Mouse (Mus musculus): ENCODE data around the gene Rsc1a1. TPM values are rescaled to one million over a fixed set of nuclear protein-coding genes. Genes with fewer than 3 reads are reported as not detected.
A peak's percentile ranks its signal among the peaks of the same experiment; 100 is the strongest.

Rsc1a1 gene
- polyA plus RNA-seq, 1 experiment, result 5.9 TPM

GRCm38 (mm10) chr4:141722731-141723672, 37.6 kb upstream of the Rsc1a1 start, which contains the start of gene Ddi2:
Gene Ddi2 (minus strand): TSS chr4:141723419.
- Histone ChIP-seq H3K9me3 (no peaks in the 10 kb centered on the region), H3K4me1 (peaks cover 60% of the 10 kb centered on the region), H3K27me3 (replicated peaks) (peaks cover 2% of the 10 kb centered on the region), H3K36me3 (replicated peaks; ENCODE audit: low read length) (peaks cover 18% of the 10 kb centered on the region), H3K4me3 (replicated peaks) (peak within 1 kb of the TSS; percentile 98)
- TF ChIP-seq FLI1 (IDR thresholded peaks at IDR 0.05; ENCODE audit: low read length) (no peak), GATA1 (IDR thresholded peaks at IDR 0.05; ENCODE audit: borderline replicate concordance, low read length) (no peak)

DNA sequence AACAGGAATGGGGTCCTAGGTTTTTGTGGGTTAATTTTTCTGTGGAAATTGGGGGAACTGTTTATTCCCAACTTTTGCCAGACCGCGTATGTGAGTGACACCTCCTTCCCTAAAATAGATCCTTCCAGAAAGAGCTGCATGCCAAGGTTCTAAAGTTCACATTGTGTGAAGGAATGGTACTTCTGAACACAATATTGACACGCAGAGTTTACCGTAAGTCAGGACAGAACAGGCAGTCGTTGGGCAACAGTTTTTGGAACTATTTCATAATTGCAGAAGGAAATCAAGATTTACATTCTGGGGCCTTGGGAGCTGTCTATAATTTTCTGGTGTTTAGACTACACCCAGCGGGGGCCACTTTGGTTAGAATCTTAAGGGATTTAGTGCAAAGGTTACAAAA, 36.6 kb upstream of the Rsc1a1 start:
- H3K4me1 ChIP-seq, result peaks cover 71% of the 10 kb centered on the region
- H3K4me3 ChIP-seq (replicated peaks), result peak overlapping the region; percentile 98
- TF ChIP-seq FLI1 (IDR thresholded peaks at IDR 0.05; ENCODE audit: low read length) (no peak), GATA1 (IDR thresholded peaks at IDR 0.05; ENCODE audit: borderline replicate concordance, low read length) (no peak)

DNA sequence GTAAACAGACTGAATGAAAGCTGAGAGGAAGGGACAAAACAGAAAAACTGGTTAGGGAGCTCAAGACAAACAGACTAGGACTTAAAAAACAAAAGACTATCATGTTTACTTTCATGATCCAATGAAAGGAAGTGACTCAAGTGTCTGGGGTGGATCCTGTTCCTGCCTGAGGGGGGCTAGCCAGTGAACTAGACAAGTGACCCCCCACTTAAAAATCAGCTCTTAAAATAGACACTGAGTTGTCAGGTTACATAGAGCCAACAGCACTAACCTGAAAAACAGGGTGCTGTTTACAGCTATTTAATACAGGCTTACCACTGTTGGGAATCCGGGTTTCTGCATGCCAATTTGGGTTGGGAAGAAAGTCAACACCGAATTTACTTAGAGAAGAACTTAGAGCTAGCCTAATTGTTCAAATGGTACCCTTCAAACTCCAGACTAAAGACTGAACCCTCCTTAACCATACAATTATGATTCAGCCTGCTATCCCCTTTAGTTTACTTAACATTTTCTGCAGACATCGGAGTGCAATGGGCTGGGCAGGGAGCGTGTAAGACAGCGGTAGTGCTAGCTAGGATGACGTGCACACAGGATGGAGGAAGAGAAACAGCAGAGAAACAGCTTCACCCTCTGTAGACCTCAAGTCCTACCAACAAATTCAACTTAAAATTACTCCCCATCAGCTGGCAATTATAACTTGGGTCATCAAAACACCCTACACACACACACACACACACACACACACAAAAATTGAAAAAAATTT, 35.5 kb upstream of the Rsc1a1 start:
- H3K4me1 ChIP-seq, result peaks cover 81% of the 10 kb centered on the region
- TF ChIP-seq FLI1 (IDR thresholded peaks at IDR 0.05; ENCODE audit: low read length) (no peak), GATA1 (IDR thresholded peaks at IDR 0.05; ENCODE audit: borderline replicate concordance, low read length) (no peak)
- H3K27me3 ChIP-seq (replicated peaks), result no peaks in the 10 kb centered on the region
- no peaks in the 10 kb centered on the region for H3K9me3 ChIP-seq
- peaks cover 38% of the 10 kb centered on the region for H3K36me3 ChIP-seq (replicated peaks; ENCODE audit: low read length)
- peak overlapping the region; percentile 88 for H3K4me3 ChIP-seq (replicated peaks)

More for the DNA sequence above, 36.6 kb upstream of the Rsc1a1 start:
- H3K9me3 ChIP-seq, result no peaks in the 10 kb centered on the region
- H3K36me3 ChIP-seq (replicated peaks; ENCODE audit: low read length), result peaks cover 27% of the 10 kb centered on the region
- no peaks in the 10 kb centered on the region for H3K27me3 ChIP-seq (replicated peaks)

DNA sequence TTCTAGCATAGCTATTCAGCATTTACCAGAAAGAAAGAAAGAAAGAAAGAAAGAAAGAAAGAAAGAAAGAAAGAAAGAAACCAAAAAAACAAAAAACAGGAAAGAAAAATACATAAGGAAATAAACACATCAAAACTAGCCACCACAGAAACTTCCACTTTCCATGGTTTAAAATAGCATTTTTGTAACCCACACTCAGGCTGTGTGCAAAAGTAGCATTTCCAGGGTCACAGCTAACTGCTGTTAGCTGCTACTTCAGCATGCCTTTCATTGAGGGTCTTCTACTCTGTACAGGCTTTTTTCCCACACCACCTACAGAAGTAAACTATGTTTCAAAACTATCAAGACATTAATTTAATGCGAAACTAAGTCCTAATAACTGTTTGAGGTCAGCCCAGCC, 33.9 kb upstream of the Rsc1a1 start:
- Histone ChIP-seq H3K36me3 (replicated peaks; ENCODE audit: low read length) (peaks cover 45% of the 10 kb centered on the region), H3K9me3 (no peaks in the 10 kb centered on the region), H3K4me3 (replicated peaks) (no peak overlapping the region), H3K4me1 (peaks cover 84% of the 10 kb centered on the region), H3K27me3 (replicated peaks) (no peaks in the 10 kb centered on the region)
- TF ChIP-seq FLI1 (IDR thresholded peaks at IDR 0.05; ENCODE audit: low read length) (no peak), GATA1 (IDR thresholded peaks at IDR 0.05; ENCODE audit: borderline replicate concordance, low read length) (no peak)

DNA sequence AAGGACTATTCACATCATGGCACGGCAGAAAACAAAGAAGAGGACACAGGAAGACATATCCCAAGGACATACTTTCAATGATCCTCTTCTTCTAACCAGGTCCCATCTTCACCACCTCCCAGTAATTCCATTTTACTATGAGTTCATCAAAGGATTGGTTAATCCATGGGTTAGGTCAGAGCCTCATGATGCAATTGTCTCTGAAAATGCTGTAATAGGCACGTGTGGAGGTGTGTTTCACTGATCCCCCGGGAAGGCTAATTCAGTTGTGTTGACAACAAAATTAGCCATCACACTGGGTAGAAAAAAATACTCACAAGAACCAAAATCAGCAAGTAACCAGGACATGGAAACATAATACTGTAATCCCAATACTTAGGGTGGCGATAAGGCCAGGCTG, 32.2 kb upstream of the Rsc1a1 start:
- TF ChIP-seq GATA1 (IDR thresholded peaks at IDR 0.05; ENCODE audit: borderline replicate concordance, low read length) (no peak), FLI1 (IDR thresholded peaks at IDR 0.05; ENCODE audit: low read length) (no peak)
- H3K27me3 ChIP-seq (replicated peaks), result no peaks in the 10 kb centered on the region
- H3K36me3 ChIP-seq (replicated peaks; ENCODE audit: low read length), result peaks cover 61% of the 10 kb centered on the region
- no peak overlapping the region for H3K4me3 ChIP-seq (replicated peaks)
- H3K4me1 ChIP-seq, result peaks cover 91% of the 10 kb centered on the region
- no peaks in the 10 kb centered on the region for H3K9me3 ChIP-seq

DNA sequence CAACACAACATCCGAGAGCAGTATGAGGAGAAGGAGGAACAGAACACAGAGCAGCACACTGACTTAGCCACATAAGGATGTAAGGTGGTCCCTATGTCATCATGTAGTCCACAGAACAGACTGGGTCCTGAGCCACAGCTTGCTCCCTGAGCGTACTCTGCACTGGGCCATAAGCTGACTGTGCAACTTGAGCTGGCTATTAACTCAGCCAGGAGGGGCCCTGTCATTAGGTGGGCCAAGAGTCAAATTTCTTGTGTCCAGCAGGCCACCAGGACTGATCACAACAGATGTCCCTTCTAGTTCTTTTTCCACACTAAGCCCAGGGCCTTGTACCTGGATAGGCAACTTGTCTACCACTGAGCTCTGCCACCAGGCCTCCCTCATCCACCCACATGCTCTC, 29.6 kb upstream of the Rsc1a1 start:
- peaks cover 75% of the 10 kb centered on the region for H3K36me3 ChIP-seq (replicated peaks; ENCODE audit: low read length)
- no peak for TF ChIP-seq FLI1 (IDR thresholded peaks at IDR 0.05; ENCODE audit: low read length)
- no peak for TF ChIP-seq GATA1 (IDR thresholded peaks at IDR 0.05; ENCODE audit: borderline replicate concordance, low read length)
- H3K4me1 ChIP-seq, result peaks cover 70% of the 10 kb centered on the region
- no peaks in the 10 kb centered on the region for H3K9me3 ChIP-seq
- H3K27me3 ChIP-seq (replicated peaks), result no peaks in the 10 kb centered on the region
- H3K4me3 ChIP-seq (replicated peaks), result peak overlapping the region; percentile 67

DNA sequence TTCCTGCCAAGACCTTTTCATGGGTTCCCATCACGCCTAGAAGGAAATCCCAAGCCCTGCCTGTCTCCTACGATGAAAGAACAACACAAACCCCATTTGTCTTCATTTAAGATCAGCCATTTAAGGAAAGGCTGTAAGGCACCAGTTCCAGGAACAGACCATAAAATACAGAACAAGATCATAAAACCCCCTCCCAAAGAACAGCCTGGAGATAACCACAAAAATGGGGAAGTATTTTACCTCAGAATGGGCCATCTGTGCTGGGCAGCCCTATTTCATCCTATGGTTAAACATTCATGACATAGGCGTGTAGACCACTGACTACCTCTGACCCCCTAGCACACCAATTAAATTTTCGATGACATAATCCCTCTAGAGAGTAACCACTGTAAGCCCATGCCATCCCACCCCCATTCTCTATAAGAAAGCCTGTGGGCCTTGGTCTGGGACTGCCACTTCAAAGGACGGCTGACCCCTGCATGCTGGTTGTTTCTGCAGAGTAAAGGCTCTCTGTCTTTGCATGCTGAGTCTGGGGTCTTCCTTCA, 28.3 kb upstream of the Rsc1a1 start:
- Histone ChIP-seq H3K4me1 (peaks cover 59% of the 10 kb centered on the region), H3K36me3 (replicated peaks; ENCODE audit: low read length) (peaks cover 82% of the 10 kb centered on the region)
- TF ChIP-seq FLI1 (IDR thresholded peaks at IDR 0.05; ENCODE audit: low read length), result no peak
- no peak for TF ChIP-seq GATA1 (IDR thresholded peaks at IDR 0.05; ENCODE audit: borderline replicate concordance, low read length)

GRCm38 (mm10) chr4:141711250-141711649, 25.9 kb upstream of the Rsc1a1 start:
- H3K9me3 ChIP-seq, result no peaks in the 10 kb centered on the region
- H3K36me3 ChIP-seq (replicated peaks; ENCODE audit: low read length), result peaks cover 88% of the 10 kb centered on the region
- H3K27me3 ChIP-seq (replicated peaks), result no peaks in the 10 kb centered on the region
- no peak overlapping the region for H3K4me3 ChIP-seq (replicated peaks)
- TF ChIP-seq FLI1 (IDR thresholded peaks at IDR 0.05; ENCODE audit: low read length) (no peak), GATA1 (IDR thresholded peaks at IDR 0.05; ENCODE audit: borderline replicate concordance, low read length) (no peak)
- peaks cover 48% of the 10 kb centered on the region for H3K4me1 ChIP-seq

More for the DNA sequence above, 28.3 kb upstream of the Rsc1a1 start:
- H3K27me3 ChIP-seq (replicated peaks), result no peaks in the 10 kb centered on the region
- H3K9me3 ChIP-seq, result no peaks in the 10 kb centered on the region
- no peak overlapping the region for H3K4me3 ChIP-seq (replicated peaks)

DNA sequence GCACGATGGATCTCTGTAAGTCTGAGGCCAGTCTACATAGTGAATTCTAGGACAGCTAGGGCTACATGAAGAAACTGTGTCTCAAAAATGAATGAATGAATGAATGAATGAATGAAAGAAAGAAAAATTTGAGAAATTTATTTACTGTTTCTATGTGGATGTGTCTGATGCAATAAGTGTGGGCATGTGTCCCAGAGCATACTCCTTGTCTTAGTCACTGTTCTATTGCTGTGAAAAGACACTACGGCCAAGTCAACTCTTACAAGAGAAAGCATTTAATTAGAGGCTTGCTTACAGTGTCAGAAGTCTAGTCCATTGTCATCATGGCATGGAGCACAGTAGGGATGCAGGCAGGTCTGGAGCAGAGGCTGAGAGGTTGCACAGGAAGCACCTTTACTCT, 23.6 kb upstream of the Rsc1a1 start:
- TF ChIP-seq FLI1 (IDR thresholded peaks at IDR 0.05; ENCODE audit: low read length) (no peak), GATA1 (IDR thresholded peaks at IDR 0.05; ENCODE audit: borderline replicate concordance, low read length) (no peak)
- peaks cover 98% of the 10 kb centered on the region for H3K36me3 ChIP-seq (replicated peaks; ENCODE audit: low read length)
- no peaks in the 10 kb centered on the region for H3K9me3 ChIP-seq
- peaks cover 27% of the 10 kb centered on the region for H3K4me1 ChIP-seq
- no peak overlapping the region for H3K4me3 ChIP-seq (replicated peaks)
- H3K27me3 ChIP-seq (replicated peaks), result no peaks in the 10 kb centered on the region
